In the genomic region with DNA sequence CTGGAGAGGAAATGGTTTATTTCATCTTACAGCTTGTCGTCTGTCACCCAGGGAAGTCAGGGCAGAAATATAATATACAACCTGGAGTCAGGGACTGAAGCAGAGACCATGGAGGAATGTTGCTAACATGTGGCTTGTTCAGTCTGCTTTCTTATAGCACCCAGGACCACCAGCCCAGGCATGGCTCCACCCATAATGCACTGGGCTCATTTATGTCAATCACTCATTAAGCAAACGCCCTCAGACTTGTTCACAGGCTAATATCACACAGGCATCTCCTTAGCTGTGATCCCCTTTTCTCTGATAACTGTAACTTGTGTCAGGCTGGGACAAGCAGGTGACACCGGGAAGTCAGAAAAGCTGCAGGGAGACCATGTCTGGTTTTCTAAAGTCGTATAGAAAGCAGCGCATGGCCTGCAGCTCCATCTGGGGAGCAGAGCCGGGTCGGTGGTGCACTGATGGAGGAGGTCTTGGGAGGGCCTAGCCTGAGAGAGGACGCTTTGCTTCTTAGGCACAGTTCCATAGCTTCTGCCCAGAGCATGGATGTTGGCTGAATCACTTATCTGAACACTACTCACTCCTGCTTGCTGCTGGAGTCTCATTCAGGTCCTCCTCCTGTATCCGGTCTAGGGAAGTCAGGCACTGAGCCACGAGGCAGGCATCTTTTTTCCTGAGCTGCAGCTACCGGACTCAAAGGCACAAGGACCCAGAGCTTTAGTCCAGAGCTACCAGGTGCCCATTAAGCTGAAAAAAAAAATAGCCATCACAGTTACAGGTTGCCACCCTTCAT, we compare ENCODE assay signal across 27 mouse cellular contexts. TPM values are rescaled to one million over a fixed set of nuclear protein-coding genes. Genes with fewer than 3 reads are reported as not detected.
A peak's percentile ranks its signal among the peaks of the same experiment; 100 is the strongest.
DNase-seq lines count a peak whose midpoint lies in the region; ATAC-seq and TF ChIP-seq lines count a peak whose summit lies in the region.
"Had no signal": no experiment of that assay in that cellular context is flagged by ENCODE, and none has a peak within 500 bp of the region (broad histone marks: within the 10 kb centered on the region; RNA-seq: fewer than 3 reads in every experiment).

No protein-coding gene starts in this region.

- H3K4me2 ChIP-seq in heart, embryonic 11.5 days, result no peak overlapping the region
- no peak overlapping the region for H3K4me2 ChIP-seq in kidney, embryonic 14.5 days (replicated peaks; ENCODE audit: low read depth, low read length)
- H3K4me2 ChIP-seq: embryonic facial prominence, embryonic 12.5 days; forebrain, embryonic 15.5 days; limb, embryonic 12.5 days; liver, embryonic 12.5 days; midbrain, embryonic 13.5 days; neural tube, embryonic 12.5 days had no signal

- intact Hi-C loops in heart, postnatal 10 days (cut with DNase I), result no loop called here

- no peak overlapping the region for H3K9ac ChIP-seq in heart, embryonic 11.5 days (ENCODE audit: low read depth, low read length)
- no peak overlapping the region for H3K9ac ChIP-seq in kidney, embryonic 14.5 days (ENCODE audit: low read depth, low read length)
- H3K9ac ChIP-seq in MEL (ENCODE audit: control insufficient read depth, low read depth, low read length, poor library complexity, severe bottlenecking), result peak overlapping the region; percentile 84
- H3K9ac ChIP-seq: embryonic facial prominence, embryonic 12.5 days; forebrain, embryonic 15.5 days; limb, embryonic 12.5 days; liver, embryonic 12.5 days; midbrain, embryonic 13.5 days; neural tube, embryonic 12.5 days had no signal

- no peak for DNase-seq in heart, adult 11 months
- peak; percentile 35 for DNase-seq in kidney, adult 2 months
- DNase-seq in MEL (ENCODE audit: low read depth, low spot score) (peak; percentile 84), liver (no peak)
- peak; percentile 28 to 40 for DNase-seq in heart, postnatal 10 days
- no peak for DNase-seq in adrenal gland, postnatal 4 days (ENCODE audit: low spot score in 2 of 2)
- DNase-seq: adrenal gland, adult 2 months; cerebellum, adult 18-20 months; cerebellum, postnatal 25 days; lung, postnatal 14 days; right cerebral cortex, postnatal 14 days; thymus, adult 2 months; thymus, postnatal 4 days had no signal

- no peak overlapping the region for H3K4me3 ChIP-seq in heart, embryonic 11.5 days (ENCODE audit: low read depth, low read length)
- no peak overlapping the region for H3K4me3 ChIP-seq in kidney, adult 2 months (ENCODE audit: insufficient read depth, low read depth, low read length)
- no peak overlapping the region for H3K4me3 ChIP-seq in kidney, embryonic 14.5 days (ENCODE audit: low read length)
- peak overlapping the region; percentile 22 to 40 for H3K4me3 ChIP-seq in MEL (ENCODE audit: control insufficient read depth in 1 of 2, insufficient read depth in 1 of 2, low read depth in 2 of 2, low read length in 2 of 2)
- H3K4me3 ChIP-seq: embryonic facial prominence, embryonic 12.5 days; forebrain, embryonic 15.5 days; layer of hippocampus, adult 2 months; limb, embryonic 12.5 days; liver, embryonic 12.5 days; midbrain, embryonic 13.5 days; neural tube, embryonic 12.5 days had no signal

- no peak for TF ChIP-seq CTCF in kidney, adult 2 months (conservative IDR thresholded peaks at IDR 0.05; ENCODE audit: insufficient read depth, insufficient read length, low read depth, low read length)
- no peak for TF ChIP-seq CTCF in MEL (IDR thresholded peaks at IDR 0.05 in 2 of 3, conservative IDR thresholded peaks at IDR 0.05 in 1 of 3; ENCODE audit: control insufficient read depth in 1 of 3, insufficient read depth in 1 of 3, low read depth in 2 of 3, low read length in 3 of 3, poor library complexity in 1 of 3, severe bottlenecking in 1 of 3)

- peaks cover 22% of the 10 kb centered on the region for H3K4me1 ChIP-seq in heart, embryonic 11.5 days (ENCODE audit: control insufficient read depth, insufficient read depth, low read length)
- H3K4me1 ChIP-seq in kidney, adult 2 months (ENCODE audit: control insufficient read depth, insufficient read depth, low read length), result 0 out of 2 replicates have a peak, but pooled peaks cover 4% of the 10 kb centered on the region
- H3K4me1 ChIP-seq in kidney, embryonic 14.5 days (ENCODE audit: control insufficient read depth, insufficient read depth, low read length), result peaks cover 22% of the 10 kb centered on the region
- H3K4me1 ChIP-seq in MEL (ENCODE audit: control insufficient read depth in 1 of 2, insufficient read depth in 2 of 2, low read length in 2 of 2), result peaks cover 9 to 67% of the 10 kb centered on the region in 2 experiments
- H3K4me1 ChIP-seq: midbrain, embryonic 13.5 days had no signal

- peaks cover 8% of the 10 kb centered on the region for H3K79me2 ChIP-seq in MEL (ENCODE audit: control insufficient read depth, insufficient read depth, low read length, poor library complexity)

- H3K36me3 ChIP-seq in heart, embryonic 11.5 days (ENCODE audit: control insufficient read depth, insufficient read depth, low read length), result no peaks in the 10 kb centered on the region
- no peaks in the 10 kb centered on the region for H3K36me3 ChIP-seq in kidney, adult 2 months (ENCODE audit: control insufficient read depth, insufficient read depth, low read length)
- H3K36me3 ChIP-seq in kidney, embryonic 14.5 days (ENCODE audit: control insufficient read depth, insufficient read depth, low read length), result no peaks in the 10 kb centered on the region
- peaks cover 0 to 42% of the 10 kb centered on the region in 2 experiments; a peak in 2 of 4 replicates for H3K36me3 ChIP-seq in MEL (ENCODE audit: control insufficient read depth in 1 of 2, insufficient read depth in 2 of 2, low read length in 2 of 2)
- H3K36me3 ChIP-seq: embryonic facial prominence, embryonic 12.5 days; forebrain, embryonic 15.5 days; limb, embryonic 12.5 days; liver, embryonic 12.5 days; midbrain, embryonic 13.5 days; neural tube, embryonic 12.5 days had no signal

- 62% methylated on average over 11 of the region's 11 CpGs for WGBS in heart, embryonic 11.5 days (ENCODE audit: insufficient replicate concordance)
- WGBS in kidney, adult 2 months, result 69% methylated on average over 11 of the region's 11 CpGs
- 67% methylated on average over 11 of the region's 11 CpGs for WGBS in kidney, embryonic 14.5 days

- no peak for TF ChIP-seq POLR2A in kidney, adult 2 months (IDR thresholded peaks at IDR 0.05; ENCODE audit: low read depth, low read length)
- peak; percentile 41 to 49; a peak in 2 of 4 replicates for TF ChIP-seq POLR2A in MEL (IDR thresholded peaks at IDR 0.05; ENCODE audit: control insufficient read depth in 1 of 2, insufficient read depth in 1 of 2, low read depth in 1 of 2, low read length in 2 of 2, poor library complexity in 1 of 2)

- H3K27me3 ChIP-seq in heart, embryonic 11.5 days (ENCODE audit: control insufficient read depth, insufficient read depth, low read length), result peaks cover 7% of the 10 kb centered on the region
- H3K27me3 ChIP-seq in kidney, adult 2 months (replicated peaks; ENCODE audit: control insufficient read depth, insufficient read depth, low read length), result no peaks in the 10 kb centered on the region
- no peaks in the 10 kb centered on the region for H3K27me3 ChIP-seq in kidney, embryonic 14.5 days (ENCODE audit: control insufficient read depth, insufficient read depth, low read length)
- no peaks in the 10 kb centered on the region for H3K27me3 ChIP-seq in MEL (ENCODE audit: control insufficient read depth in 1 of 2, insufficient read depth in 2 of 2, low read length in 2 of 2)
- H3K27me3 ChIP-seq: embryonic facial prominence, embryonic 12.5 days; forebrain, embryonic 15.5 days; midbrain, embryonic 13.5 days; neural tube, embryonic 12.5 days had no signal

- no peak for TF ChIP-seq EP300 in MEL (IDR thresholded peaks at IDR 0.05; ENCODE audit: low read depth in 1 of 2, low read length in 2 of 2)

- TF ChIP-seq RAD21 in MEL (IDR thresholded peaks at IDR 0.05; ENCODE audit: low read depth, low read length), result no peak

- peak overlapping the region; percentile 55 for H3K27ac ChIP-seq in heart, embryonic 11.5 days (ENCODE audit: low read depth, low read length)
- no peak overlapping the region for H3K27ac ChIP-seq in kidney, adult 2 months (ENCODE audit: insufficient read depth, low read depth, low read length)
- no peak overlapping the region for H3K27ac ChIP-seq in kidney, embryonic 14.5 days (ENCODE audit: low read depth, low read length)
- H3K27ac ChIP-seq in MEL (ENCODE audit: control insufficient read depth, low read depth, low read length), result peak overlapping the region; percentile 98
- H3K27ac ChIP-seq: embryonic facial prominence, embryonic 12.5 days; forebrain, embryonic 15.5 days; hindbrain, postnatal 0 days; layer of hippocampus, adult 2 months; liver, embryonic 12.5 days; midbrain, embryonic 13.5 days; neural tube, embryonic 12.5 days; stomach, postnatal 0 days had no signal

- H3K9me3 ChIP-seq in heart, embryonic 11.5 days (replicated peaks; ENCODE audit: control insufficient read depth, low read length), result no peaks in the 10 kb centered on the region
- H3K9me3 ChIP-seq in kidney, embryonic 14.5 days (ENCODE audit: control insufficient read depth, low read length), result no peaks in the 10 kb centered on the region
- H3K9me3 ChIP-seq in MEL (replicated peaks; ENCODE audit: insufficient read depth, low read length), result no peaks in the 10 kb centered on the region
- H3K9me3 ChIP-seq: embryonic facial prominence, embryonic 12.5 days; forebrain, embryonic 15.5 days; limb, embryonic 12.5 days; liver, embryonic 12.5 days; midbrain, embryonic 13.5 days; neural tube, embryonic 12.5 days had no signal

- ATAC-seq in heart, embryonic 11.5 days (replicated peaks; ENCODE audit: insufficient number of reproducible peaks, low FRiP score, low TSS enrichment), result no peak
- ATAC-seq in kidney, embryonic 14.5 days (ENCODE audit: low FRiP score, low TSS enrichment), result no peak
- ATAC-seq: CD4-positive, CD25-positive, alpha-beta regulatory T cell, adult 4 months; forebrain, embryonic 15.5 days; hindbrain, postnatal 0 days; liver, embryonic 12.5 days; midbrain, embryonic 13.5 days had no signal

RNA-seq across cellular contexts. Expression of a gene that starts 35.4 kb away (rescaled TPM):
- polyA plus RNA-seq in heart, embryonic 11.5 days (2014; fragmentation: Nextera tagmentation; extraction: Ambion mirVana), result 0.69 and 1.2 TPM in 2 replicates
- 0.75 and 1.2 TPM in 2 replicates for polyA plus RNA-seq in kidney, adult 2 months (2012; rRNA removed)
- polyA plus RNA-seq in kidney, embryonic 14.5 days (2014; fragmentation: Nextera tagmentation; extraction: Ambion mirVana), result 6.6 and 7.1 TPM in 2 replicates
- total RNA-seq in MEL (2012; rRNA removed), result 0.12 and 0.13 TPM in 2 replicates
- under 1 TPM in 1 of 2 experiments, not detected in 1; 0.07 TPM for polyA plus RNA-seq in MEL (2012; ENCODE audit: insufficient read depth in 1 of 2, insufficient read length in 2 of 2, low read depth in 1 of 2, low replicate concordance in 2 of 2, missing spikeins in 1 of 2)
- total RNA-seq in heart, postnatal 10 days (2021), result under 1 TPM; 0.27 to 0.43 TPM
- 1 to 10 TPM; 1.2 to 1.8 TPM for total RNA-seq in adrenal gland, postnatal 4 days (2021)
- total RNA-seq: layer of hippocampus, postnatal 25 days; megakaryocyte, adult 5-6 weeks had no signal
- polyA plus RNA-seq: CD4-positive, CD25-positive, alpha-beta regulatory T cell, adult 4 months had no signal

RNA-seq across cellular contexts. Expression of a gene that starts 47.1 kb away (rescaled TPM):
- polyA plus RNA-seq in heart, embryonic 11.5 days (2014; fragmentation: Nextera tagmentation; extraction: Ambion mirVana), result 12.7 and 14.1 TPM in 2 replicates
- polyA plus RNA-seq in kidney, adult 2 months (2012; rRNA removed), result 5.8 and 7.4 TPM in 2 replicates
- 48.3 and 52.3 TPM in 2 replicates for polyA plus RNA-seq in kidney, embryonic 14.5 days (2014; fragmentation: Nextera tagmentation; extraction: Ambion mirVana)
- 15.4 and 19.2 TPM in 2 replicates for total RNA-seq in MEL (2012; rRNA removed)
- 10 to 100 TPM in 1 of 2 experiments, not detected in 1; 13.6 TPM for polyA plus RNA-seq in MEL (2012; ENCODE audit: insufficient read depth in 1 of 2, insufficient read length in 2 of 2, low read depth in 1 of 2, low replicate concordance in 2 of 2, missing spikeins in 1 of 2)
- 1 to 10 TPM; 4.0 TPM for total RNA-seq in heart, postnatal 10 days (2021)
- total RNA-seq in adrenal gland, postnatal 4 days (2021), result 10 to 100 TPM in 1 of 2 experiments, 1 to 10 TPM in 1; 9.8 to 15.2 TPM
- total RNA-seq: megakaryocyte, adult 5-6 weeks had no signal
- polyA plus RNA-seq: CD4-positive, CD25-positive, alpha-beta regulatory T cell, adult 4 months had no signal

RNA-seq across cellular contexts. Expression of a gene that starts 54.9 kb away (rescaled TPM):
- polyA plus RNA-seq in heart, embryonic 11.5 days (2014; fragmentation: Nextera tagmentation; extraction: Ambion mirVana), result 45.1 and 46.2 TPM in 2 replicates
- 44.3 and 51.4 TPM in 2 replicates for polyA plus RNA-seq in kidney, adult 2 months (2012; rRNA removed)
- 67.0 and 72.8 TPM in 2 replicates for polyA plus RNA-seq in kidney, embryonic 14.5 days (2014; fragmentation: Nextera tagmentation; extraction: Ambion mirVana)
- total RNA-seq in MEL (2012; rRNA removed), result 46.1 and 49.8 TPM in 2 replicates
- polyA plus RNA-seq in MEL (2012; ENCODE audit: insufficient read depth in 1 of 2, insufficient read length in 2 of 2, low read depth in 1 of 2, low replicate concordance in 2 of 2, missing spikeins in 1 of 2), result 10 to 100 TPM in 1 of 2 experiments, not detected in 1; 62.6 TPM
- total RNA-seq in heart, postnatal 10 days (2021), result 10 to 100 TPM; 13.2 to 15.5 TPM
- total RNA-seq in adrenal gland, postnatal 4 days (2021), result 10 to 100 TPM; 39.2 to 42.7 TPM

Comparison
In these comparisons a context has a peak if more than half of its experiments do, and no peak if none do; other contexts are left out.
1. DNase-seq: peak in kidney, adult 2 months (single experiment), MEL (single experiment) and heart, postnatal 10 days (2 of 2); none in heart, adult 11 months (single experiment), liver (single experiment) and adrenal gland, postnatal 4 days (0 of 2).
2. H3K27ac ChIP-seq: peak in heart, embryonic 11.5 days (single experiment) and MEL (single experiment); none in kidney, adult 2 months (single experiment) and kidney, embryonic 14.5 days (single experiment).
3. H3K4me3 ChIP-seq: peak in MEL (2 of 2); none in heart, embryonic 11.5 days (single experiment), kidney, adult 2 months (single experiment) and kidney, embryonic 14.5 days (single experiment).